Mouse (Mus musculus): ENCODE measurements at regions not wholly inside any gene's neighbourhood (a gene's known extent, or its start where the extent isn't known, plus 50 kb on each side); places are given as distances from the start of the nearest gene placed in this dataset.
A peak's percentile ranks its signal among the peaks of the same experiment; 100 is the strongest.

DNA sequence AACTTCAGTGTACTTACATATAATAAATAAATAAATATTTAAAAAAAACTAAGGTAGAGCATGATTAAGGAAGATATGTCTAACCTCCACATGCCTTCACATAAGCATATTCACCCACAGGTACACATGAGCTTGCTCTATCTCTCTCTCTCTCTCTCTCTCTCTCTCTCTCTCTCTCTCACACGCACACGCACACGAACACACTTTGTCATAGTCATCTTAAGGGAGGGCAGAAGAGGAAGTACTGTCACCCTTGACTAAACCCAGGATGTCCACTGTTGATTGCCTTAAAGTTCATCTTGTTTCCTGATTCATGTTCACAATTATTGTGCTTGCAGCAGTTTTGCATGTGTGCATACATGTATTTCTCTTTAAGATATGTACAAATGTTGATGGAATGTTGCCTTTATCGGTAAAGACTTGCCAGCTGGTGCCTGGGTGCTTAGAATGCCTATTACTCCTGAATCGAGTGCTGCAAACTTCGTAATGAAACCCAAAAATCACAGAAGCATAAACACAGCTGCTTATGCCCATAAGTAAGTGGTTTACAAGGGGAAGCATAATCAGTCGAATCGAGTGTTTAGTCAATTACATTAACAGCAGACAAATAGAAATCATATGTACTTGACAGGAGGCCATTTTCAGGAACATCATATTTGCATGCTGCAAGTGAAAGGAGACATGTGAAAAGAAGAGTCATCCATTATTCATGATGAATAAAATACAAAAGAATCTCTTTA lies 84.3 kb downstream of the Tmem168 start:
- no peak for DNase-seq

DNA sequence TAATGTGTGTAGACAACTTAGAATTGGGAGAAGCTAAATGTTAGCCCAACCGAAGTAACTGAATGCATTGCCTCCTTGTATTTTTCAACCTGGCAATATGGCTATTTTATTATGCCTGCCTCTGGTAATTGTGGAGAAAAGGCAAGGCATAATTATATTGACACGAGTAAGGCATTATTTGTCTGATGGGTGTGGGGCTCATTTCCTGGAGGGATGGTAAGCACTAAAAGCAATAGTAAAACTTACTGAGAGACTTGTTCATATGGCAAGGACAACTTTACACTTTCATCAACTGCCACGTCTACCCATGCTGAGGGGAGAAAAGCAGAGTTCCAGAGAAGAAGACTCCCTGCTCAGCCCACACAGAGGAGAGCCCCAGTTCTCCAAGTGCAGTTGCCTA lies 93.8 kb downstream of the Tmem168 start:
- no peak for DNase-seq

DNA sequence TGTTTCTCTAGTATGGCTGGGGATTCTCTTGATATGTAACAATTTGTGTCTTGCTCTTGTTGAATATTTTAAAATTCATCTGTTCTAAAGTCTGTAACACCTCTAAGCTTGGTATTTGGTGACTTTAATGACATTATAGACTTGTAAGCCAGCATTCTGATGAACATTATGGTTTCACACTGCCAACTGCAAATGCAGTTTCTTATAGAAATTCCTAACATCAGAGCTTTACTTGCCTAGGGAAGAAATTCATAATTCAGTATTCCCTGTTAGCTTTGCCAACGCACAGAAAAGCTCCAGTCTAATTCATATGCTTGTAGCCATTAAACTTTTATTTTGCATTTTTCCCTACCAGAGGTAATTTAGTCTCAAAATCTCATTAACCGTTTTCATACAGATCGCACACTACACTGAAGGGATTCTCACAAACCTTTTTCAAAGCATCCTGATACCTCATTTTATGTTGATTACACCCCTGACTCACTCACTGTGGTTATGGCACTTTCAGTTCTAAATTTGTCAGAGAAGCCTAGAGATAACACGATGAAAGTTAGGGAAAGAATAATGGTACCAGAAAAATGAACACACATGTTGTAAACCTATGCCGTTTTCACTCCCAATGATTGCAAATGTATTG lies 131.3 kb downstream of the Tmem168 start:
- DNase-seq: no peak

DNA sequence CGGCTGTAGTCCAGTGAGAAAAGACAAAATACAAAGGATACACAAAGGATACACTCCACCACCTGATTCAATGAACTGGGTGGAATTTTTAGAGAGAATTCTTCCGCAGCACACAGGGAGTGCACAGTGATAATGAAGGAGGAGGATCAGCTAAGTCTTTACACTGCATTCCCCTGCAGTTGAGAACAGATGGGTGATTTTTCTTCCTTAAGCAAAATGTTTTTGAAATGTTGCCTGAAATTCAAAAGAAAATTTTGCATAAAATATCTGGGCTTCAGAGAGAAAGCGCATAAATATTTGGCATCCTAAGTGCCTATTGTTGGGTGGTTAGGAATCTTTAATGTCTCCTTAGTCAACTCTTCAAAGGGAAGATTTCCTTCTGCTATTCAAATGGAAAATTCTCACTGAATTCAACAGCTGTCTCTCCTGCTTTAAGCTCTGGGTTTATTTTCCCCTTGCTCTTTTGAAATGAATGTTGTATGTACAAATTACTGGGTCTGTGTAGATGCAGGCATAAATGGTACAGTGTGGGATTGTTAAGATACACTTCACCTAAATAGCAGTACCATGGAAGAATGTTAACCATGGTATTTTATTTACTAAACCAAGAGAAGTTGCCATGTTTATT lies 158.6 kb downstream of the Tmem168 start:
- no peak for DNase-seq

DNA sequence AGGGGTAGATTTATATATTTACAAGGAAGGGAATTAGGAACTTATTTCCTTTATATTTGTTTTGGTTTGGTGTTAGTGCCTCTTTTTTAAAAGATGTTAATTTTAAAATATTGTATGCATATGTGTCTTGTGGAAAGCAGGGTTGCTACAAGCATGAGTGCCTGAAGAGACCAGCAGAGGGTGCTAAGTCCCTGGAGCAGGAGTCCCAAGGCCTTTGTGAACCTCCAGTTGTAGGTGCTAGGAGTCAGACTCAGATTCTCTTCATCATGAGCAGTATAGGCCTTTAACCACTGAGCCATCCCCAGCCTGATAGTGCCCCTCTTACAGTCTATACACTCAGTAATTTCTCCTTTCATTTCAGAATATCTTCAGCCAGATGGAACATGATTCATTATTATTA lies 189.0 kb upstream of the Vwde start:
- peak; percentile 20 to 62 for DNase-seq

DNA sequence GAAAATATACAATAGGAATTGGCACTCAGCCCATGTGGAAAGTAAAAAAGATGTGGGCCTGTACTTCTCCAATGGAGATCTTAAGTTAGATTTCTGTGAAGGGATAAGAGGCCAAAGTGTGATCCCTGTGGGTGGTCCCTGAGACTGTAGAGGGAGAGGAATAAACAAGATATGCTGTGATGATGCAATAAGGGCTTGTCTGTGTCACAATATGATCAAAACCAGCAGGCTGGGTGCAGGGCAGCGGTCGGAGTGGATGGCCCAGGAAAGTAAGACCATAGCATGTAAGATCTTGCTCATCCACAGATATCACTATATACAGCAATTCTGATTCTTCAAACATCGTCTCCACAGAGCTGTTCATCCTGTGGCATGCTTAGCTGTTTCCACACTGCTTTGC lies 188.3 kb upstream of the Vwde start:
- no peak for DNase-seq

DNA sequence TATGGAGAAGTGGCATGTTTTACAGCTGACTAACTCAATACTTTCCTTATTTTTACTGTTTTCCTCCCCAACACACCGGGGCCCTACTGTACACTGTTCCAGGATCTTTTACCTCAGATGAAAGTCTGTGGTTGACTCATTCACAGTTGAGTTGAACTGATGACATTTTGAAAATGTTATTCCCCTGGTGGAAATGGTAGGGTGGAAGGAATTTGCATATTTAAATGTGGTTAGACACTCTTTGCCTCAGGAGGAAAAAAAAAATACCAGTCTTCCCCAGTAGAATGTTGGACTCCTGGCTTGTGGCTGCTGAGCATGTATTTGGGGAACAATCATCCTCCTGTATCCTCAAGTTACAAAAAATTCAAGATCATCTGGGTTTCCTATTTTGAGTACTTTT lies 159.7 kb upstream of the Vwde start:
- no peak for DNase-seq

DNA sequence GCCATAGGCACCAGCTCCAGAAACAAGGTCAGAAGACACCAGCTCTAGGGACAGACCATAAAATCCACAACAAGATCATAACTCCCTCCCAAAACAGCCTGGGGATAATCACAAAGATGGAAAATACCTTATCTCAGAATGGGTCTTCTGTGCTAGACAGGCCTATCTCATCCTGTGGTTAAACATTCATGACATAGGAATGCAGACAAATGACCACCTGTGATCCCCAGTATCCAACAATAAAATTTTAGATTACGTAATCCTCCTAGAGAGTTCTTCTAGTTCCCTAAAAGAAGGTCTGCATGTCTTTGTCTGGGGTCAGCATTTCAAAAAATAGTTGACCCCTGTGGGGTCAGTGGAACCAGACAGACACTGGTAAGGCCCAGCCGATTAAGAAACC lies 158.4 kb upstream of the Vwde start:
- DNase-seq: no peak

DNA sequence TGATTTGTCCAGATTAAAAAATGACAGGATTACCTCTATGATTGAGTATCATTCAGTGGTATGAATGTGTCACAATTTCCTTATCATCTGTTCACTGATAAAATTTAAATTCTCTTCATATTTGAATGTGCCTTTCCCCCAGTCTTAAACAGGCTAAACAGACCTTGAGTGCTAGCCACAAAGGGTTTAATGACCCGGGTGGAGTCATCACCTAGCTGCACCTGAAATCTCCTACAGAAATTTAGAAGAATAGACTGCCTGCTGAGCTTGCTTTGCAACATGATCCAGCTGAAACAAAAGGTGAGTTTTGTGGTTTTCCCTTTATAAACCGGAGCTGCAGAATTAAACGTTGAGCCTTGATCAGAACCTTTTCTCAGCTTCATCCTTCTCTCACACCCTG lies 156.1 kb upstream of the Vwde start:
- DNase-seq: no peak

DNA sequence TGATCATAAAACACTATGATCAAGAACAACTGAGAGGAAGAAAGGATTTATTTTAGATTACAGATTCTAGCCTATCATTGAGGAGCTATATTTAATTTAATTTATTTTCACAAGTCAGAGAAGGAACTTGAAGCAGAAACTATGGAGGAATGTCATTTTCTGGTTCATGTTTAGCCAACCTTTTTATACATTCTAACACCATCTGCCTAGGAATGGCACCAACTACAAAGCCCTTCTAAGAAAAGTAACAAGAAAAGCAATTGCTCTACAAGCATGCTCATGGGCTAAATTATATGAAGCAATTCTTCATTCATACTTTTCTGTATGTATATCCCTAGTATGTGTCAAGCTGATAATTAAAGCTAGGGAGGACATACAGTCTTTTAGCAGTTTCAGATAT lies 155.0 kb upstream of the Vwde start:
- no peak for DNase-seq

DNA sequence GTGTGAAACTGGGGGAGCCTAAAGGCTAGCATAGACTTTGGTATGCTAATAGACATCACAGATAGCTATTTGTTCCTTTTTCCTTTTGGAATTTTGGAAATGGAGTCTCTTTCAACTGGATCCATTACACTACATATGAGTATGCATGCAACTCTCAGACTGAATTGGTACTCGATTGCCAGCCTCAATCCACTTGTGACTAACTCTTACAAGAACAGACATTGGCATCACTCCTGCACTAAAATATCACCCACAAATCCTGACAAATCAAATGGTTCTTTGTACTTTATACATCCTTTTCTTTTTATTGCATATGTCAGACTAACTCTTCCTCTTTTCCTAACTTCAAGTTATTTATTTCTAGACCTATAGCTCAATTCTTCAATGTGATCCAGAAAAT lies 149.1 kb upstream of the Vwde start:
- no peak for DNase-seq

DNA sequence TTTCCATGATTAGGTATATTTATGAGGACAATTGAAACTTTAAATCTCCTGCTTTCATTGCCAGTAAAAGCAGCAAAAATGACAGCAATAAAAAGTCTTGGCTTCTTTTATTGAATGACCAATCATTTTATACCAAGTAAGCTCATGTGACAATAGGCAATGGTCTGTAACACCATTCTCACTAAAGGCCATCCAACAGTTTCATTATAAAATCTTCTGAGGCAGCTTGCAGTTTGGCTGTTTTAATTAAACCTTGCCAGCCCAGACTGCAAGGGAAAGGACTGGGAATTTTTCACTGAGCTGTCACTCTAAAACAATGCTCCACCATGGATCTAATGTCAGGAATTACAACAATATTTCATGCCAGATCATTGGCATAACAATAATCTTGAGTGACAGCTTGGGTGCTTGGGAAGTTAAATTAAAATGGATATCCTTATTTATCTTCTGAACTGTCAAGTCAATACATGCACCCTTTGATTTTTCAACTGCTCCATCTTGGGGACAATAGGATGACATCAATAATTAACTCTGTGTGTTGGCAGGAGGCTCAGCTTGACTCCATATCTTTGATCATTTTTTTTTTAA lies 145.0 kb upstream of the Vwde start:
- DNase-seq: no peak
